Mouse (Mus musculus) testis, postnatal 14 days (tissue): ENCODE results near the gene Bcl2l11.
"Not testable (repeated sequence)": the region's sequence is repeated elsewhere in the genome, so short reads cannot be mapped to it uniquely, and the experiment has no call there.

Experiments
- DNase-seq: peaks from one replicate; pipeline ENCODE4 v3.0.0; 2021; ENCODE audit warnings: low spot score

Gene Bcl2l11

DNA sequence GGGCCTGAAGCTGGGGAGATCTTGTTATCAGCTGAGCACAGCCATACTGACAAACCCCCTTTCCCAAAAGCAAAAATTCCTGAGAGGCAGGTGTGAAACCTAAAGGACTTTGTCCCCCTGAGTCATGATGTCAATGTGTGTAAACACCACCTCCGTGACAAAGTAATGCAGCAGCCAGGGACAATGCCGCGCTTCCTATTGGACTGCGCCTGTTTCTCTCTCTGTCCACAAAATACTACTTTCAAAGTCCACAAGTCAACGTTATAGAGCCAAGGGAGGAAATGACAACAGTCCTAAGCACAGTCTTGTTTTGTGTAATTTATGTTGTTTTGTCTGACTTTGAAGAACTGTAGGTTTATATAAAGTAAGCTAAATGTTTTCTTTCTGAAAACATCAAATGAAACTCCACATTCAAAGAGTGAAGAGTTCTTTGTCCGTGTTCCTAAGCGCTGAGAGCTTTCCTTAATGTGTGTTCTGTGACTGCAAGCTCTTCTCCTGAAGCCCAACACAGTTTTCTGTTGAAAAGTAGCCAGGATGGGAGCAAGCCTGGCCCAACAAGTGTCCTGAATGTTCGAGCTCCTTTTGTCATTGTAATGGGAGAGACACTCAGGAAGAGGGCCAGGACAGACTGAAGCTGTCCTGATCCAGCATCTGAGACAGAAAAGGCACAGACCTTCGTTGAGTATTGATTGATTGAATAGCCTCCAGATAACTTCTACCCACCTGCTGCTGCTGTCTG lies 48.9 kb downstream of the Bcl2l11 start:
- DNase-seq = no peak

DNA sequence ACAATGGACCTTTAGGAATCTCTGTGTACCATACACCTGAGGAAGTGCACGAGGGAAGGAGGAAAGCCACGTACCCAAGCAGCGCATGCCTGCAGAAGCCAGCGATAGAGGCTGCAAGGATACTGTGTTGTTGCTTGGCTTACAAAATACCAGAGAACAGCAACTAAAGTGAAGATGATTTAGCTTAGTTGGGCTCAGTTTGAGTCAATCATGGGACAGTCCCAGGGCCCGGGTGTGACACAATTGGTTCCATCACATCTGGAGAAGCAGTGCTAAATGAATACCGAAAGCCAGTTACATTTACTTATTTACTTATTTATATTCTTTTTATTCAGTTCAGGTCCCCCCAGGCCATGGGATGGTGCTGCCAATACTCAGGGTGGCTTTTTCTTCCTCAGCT lies 49.8 kb downstream of the Bcl2l11 start:
- no peak for DNase-seq

DNA sequence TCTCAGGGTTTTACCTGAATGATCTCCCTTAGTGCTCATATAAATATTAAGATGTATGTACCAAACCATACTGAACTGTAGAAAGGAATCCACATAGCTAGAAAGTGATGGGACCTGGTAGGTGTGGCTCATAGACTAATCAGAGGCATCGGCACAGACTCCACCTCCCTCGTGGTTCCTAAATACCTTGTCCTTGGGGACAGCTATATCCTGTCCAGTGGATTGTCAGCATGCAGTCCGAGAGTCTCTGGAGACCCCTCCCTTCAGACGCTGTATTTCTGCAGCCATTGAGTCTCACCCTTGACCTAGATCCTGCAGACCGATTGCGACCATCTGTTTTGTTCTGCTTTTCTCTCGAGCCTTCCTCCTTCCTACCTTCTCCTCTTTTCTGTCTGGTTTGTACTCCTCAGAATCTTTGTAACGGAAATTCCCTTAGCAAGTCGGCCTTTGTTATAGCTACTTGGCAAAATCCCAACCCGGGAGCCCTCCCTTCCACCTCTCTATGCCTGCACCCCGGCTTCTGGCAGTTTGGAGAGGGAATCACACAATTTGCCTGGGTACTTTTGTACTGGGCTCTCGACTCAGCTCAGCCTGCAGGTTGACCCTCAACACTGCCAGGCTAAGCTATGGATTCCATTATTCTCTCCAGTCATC lies 50.7 kb downstream of the Bcl2l11 start:
- no peak for DNase-seq

DNA sequence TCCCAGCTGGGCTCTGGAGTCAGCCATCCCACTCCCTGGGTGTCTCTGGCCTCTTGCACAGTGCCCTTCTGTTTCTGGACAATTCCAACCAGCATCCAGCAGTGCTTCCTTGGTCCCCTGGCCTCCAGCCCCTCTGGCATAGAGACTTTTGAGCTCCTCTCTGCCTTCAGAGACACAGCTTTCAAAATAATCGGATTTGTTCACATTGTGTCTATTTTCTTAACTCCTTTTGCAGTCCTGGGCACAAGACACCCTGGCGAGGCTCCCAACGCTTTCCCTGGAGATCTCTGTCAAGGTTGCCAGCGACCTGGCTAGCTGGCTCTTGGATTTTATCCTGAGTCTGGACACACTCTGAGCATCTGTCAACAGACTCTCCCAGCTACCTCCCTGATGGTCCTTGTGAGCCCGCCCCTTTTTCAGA lies 51.4 kb downstream of the Bcl2l11 start:
- peak; percentile 80 for DNase-seq

GRCm38 (mm10) chr2:128179126-128179807 lies 53.4 kb downstream of the Bcl2l11 start:
- DNase-seq = no peak

GRCm38 (mm10) chr2:128179808-128180379 lies 54.1 kb downstream of the Bcl2l11 start:
- peak; percentile 81 for DNase-seq

GRCm38 (mm10) chr2:128182181-128182580 lies 56.3 kb downstream of the Bcl2l11 start:
- DNase-seq = not testable (repeated sequence)

DNA sequence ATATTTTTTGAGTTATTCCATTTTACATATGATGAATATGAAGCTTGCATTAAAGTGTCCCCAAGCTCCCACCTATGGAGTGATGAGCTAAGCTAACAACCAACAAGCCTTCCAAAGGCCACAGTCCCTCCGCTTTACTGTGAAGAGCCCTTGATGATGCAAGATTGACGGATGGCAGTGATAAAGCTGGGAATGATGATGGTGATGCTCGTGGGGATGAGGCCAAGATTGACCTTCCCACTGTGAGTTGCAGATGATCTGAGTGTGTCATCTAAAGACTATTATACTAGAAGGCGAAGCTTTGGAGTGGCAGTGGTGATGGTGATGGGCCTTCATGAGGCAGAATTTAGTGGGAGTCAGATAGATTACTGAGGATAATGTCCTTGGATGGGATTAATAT lies 56.9 kb downstream of the Bcl2l11 start:
- no peak for DNase-seq

GRCm38 (mm10) chr2:128183762-128184161 lies 57.9 kb downstream of the Bcl2l11 start:
- DNase-seq = no peak

GRCm38 (mm10) chr2:128185942-128186341 lies 60.1 kb downstream of the Bcl2l11 start:
- no peak for DNase-seq

DNA sequence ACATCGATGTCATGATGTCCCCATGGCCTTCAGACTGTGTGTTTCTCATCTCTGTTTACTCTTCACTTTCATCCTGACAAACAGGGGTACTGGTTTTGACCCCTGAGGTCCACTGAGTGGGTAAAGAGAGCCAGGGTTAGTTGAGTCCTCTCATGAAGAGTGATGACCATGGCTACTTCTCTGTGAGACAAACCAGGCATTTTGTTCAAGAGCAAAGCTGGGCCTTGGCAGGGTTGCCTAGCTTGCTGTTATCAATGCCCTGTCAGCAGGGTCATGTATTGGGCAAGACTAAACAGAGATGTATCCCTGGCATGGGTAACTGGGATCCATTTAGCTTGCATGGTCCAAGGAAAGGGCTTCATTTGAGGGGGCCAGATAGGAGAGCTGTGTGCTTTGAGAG lies 61.4 kb downstream of the Bcl2l11 start:
- no peak for DNase-seq

DNA sequence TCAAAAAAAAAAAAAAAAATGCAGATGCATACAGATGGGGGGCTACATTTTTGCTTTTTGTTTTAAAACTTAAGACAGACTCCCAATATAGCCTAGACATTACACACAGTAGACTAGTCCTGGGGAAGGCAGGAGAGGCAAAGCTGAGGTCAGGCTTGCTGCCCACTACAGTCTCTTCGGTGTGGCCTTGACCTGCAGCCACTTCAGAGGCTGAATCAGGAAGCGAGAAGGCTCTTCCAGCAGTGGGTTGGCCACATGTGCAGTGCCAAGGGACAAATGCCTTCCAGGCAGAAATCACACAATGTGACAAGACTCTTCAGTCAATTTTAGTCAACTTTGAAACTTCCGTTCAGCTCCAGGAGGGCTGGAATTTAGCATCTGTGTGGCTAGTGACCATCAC lies 62.6 kb downstream of the Bcl2l11 start:
- DNase-seq = no peak

DNA sequence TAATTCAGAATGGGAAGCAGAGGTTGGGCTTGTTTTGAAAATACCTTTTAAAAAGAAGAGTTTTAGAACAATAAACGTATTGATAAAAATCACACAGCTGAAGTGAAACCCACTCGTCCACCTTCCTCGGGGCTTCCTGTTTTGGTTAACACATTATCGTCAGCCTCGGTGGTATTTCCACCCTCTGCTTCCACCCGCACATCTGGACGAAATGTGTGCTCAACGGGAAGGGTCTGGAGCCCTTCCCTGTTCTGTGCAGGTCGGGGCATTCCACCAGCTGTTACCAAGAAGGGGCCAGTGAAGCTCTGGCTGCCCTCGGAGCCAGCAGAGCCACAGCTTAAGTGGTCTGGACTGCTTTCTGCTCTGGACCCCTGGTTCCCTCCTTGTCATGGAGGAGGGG lies 63.9 kb downstream of the Bcl2l11 start:
- DNase-seq = no peak

DNA sequence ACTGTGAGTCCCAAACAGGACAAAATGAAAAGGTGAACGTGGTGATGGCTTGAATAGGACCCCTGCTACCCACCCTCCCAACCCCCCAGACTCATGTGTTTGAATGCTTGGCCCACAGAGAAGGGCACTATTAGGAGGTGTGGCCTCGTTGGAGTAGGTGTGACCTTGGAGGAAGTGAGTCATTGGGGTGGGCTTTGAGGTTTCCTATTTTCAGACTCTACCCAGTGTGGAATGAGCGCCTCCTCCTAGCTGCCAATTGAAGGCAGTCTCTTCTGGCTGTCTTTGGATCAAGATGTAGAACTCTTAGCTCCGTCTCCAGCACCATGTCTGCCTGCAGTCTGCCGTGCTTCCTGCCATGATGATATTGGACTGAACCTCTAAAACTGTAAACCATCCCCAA lies 64.4 kb downstream of the Bcl2l11 start:
- no peak for DNase-seq

- DNase-seq = no peak
Measured at GRCm38 (mm10) chr2:128193411-128193810, 67.6 kb downstream of the Bcl2l11 start.

DNA sequence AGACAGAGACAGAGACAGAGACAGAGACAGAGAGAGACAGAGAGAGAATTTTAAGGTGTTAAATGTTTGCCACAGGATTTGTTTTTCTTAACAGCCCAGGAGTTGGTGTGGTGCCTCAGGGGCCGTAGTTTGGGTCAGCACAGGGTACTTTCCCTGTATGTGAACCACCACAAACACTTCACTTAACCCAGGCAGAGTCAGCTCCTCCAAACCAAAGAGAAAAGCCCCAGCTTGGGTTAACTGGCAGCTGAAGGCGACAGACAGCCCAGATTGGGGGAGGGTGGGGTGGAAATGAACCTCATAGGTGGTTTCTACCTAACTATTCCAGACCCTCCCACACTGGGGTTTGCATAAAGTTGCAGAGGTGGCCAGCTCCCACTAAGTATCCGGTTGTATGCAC lies 71.5 kb downstream of the Bcl2l11 start:
- DNase-seq = no peak

- no peak for DNase-seq
Measured at GRCm38 (mm10) chr2:128203147-128203546, 77.3 kb downstream of the Bcl2l11 start.

DNA sequence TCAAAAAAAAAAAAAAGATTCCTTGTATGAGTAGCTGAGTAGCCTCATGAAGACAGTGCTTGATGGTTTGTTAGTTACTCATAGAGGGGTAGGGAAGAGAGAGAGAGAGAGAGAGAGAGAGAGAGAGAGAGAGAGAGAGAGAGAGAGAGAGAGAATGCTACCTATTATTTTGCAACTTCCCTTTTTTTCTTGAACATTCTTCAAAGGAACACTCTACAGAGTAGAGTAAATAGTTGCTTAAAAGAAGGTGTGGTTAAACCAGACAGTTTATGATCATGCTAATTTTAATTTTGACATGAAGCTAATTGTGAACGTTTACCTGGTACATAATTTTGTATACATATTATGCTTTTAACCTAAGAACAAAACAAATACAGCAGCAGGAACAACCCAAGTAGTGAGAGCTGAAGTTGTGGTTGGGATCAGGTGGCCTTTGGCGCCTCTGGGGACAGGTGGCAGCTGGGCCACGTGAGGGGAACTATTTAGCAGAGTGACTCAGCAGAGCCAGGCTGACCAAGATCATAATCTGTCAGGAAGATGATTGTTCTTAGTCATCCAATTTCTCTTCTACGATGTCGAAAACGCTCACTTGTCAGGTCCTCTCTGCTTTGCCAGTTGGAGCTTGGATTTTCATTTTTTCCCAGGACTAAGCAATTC lies 78.0 kb downstream of the Bcl2l11 start:
- DNase-seq = no peak

DNA sequence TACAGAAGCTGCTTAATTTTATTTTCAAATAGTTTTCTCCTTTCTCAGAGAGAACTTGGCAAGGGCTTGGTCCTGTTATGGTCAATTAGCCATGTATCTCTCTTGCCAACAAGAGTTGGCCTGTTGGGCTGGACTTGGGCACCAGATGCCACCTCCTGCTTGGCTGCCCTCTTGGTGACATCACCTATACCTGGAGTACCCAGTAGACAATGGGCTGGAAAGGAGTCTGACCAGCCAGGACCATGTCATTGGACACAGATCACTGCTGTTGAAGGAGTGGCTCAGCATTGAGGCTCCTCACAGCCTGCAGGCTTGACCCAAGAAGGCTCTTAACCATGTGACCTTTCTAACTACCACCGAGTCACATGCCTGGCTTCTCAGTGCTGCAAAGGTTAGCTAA lies 82.7 kb downstream of the Bcl2l11 start:
- no peak for DNase-seq

DNA sequence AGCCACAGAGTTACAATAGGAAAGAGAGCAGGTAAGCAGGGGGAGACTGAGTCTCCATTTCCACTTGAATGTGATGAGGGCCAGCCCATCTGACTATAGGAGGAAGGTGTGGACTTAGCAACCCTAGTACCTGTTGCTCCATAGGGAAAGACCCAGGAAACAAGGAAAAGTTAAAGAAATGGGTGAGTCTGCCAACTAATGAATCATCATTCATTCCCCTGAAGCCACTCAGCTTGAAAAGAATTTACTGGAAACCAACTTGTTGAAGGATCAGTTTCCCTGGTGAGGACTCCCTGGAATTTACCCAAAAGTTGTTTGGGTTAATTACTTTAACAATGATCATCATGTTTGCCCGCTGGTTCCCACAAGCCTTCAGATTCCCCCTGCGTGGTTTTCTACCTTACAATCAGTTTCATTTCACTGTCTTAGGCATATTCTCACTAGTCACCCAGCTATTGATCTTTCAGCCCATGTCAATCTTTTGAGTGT lies 84.0 kb downstream of the Bcl2l11 start:
- no peak for DNase-seq

DNA sequence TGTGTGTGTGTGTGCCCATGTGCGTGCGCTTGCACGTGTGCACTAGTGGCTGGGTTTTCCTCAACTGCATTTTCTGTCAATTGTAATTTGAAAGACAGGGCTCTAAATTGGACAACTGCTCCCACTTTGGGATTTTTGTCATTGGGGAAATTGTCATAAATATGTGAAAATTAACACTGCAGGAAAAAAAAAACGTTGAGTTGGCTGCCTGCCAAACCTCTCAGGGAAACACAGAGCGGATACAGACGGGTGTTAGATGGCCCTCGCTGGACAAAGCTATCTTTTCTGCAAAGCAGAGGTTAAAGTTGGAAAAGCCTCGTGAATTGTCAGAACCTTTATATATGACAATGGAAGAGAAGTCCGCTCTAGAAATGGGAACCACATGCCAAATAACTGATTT lies 84.5 kb downstream of the Bcl2l11 start:
- DNase-seq = no peak
